Mouse (Mus musculus): ENCODE data around the gene Dchs2. TPM values are rescaled to one million over a fixed set of nuclear protein-coding genes. Genes with fewer than 3 reads are reported as not detected.

Dchs2 gene
- 1.2 and 1.8 TPM in 2 replicates for polyA plus RNA-seq (2014; fragmentation: Nextera tagmentation; extraction: Ambion mirVana)

- H3K9ac ChIP-seq (replicated peaks; ENCODE audit: low read length), result peak within 1 kb of the TSS; percentile 59
- peaks cover 39% of the 10 kb centered on the region for H3K27me3 ChIP-seq (ENCODE audit: control insufficient read depth, insufficient read depth, low read length)
- DNase-seq (peak; percentile 66), ATAC-seq (ENCODE audit: low FRiP score, low TSS enrichment) (peak; percentile 21; the same call in 1 of the 2 replicates)
- H3K36me3 ChIP-seq (ENCODE audit: control insufficient read depth, insufficient read depth, low read length), result no peaks in the 10 kb centered on the region
- peaks cover 17% of the 10 kb centered on the region; the same call in 1 of the 2 replicates for H3K4me1 ChIP-seq (ENCODE audit: control insufficient read depth, insufficient read depth, low read length)
- H3K9me3 ChIP-seq (ENCODE audit: control insufficient read depth, low read length), result no peaks in the 10 kb centered on the region
- H3K4me3 ChIP-seq (replicated peaks; ENCODE audit: low read depth, low read length), result peak within 1 kb of the TSS; percentile 58
- peak within 1 kb of the TSS; percentile 100 for H3K4me2 ChIP-seq (ENCODE audit: low read length)
- WGBS, result under 1% methylated on average over 55 of the region's 55 CpGs
- H3K27ac ChIP-seq (replicated peaks; ENCODE audit: low read depth, low read length), result no peak within 1 kb of the TSS
Observed at GRCm38 (mm10) chr3:83127726-83128448, at the start of gene Dchs2. TSS of gene Dchs2 (plus strand) at chr3:83127948.

- Histone ChIP-seq H3K27me3 (ENCODE audit: control insufficient read depth, insufficient read depth, low read length) (no peaks in the 10 kb centered on the region), H3K4me2 (ENCODE audit: low read length) (peak overlapping the region; percentile 43), H3K4me1 (ENCODE audit: control insufficient read depth, insufficient read depth, low read length) (no peaks in the 10 kb centered on the region), H3K36me3 (ENCODE audit: control insufficient read depth, insufficient read depth, low read length) (no peaks in the 10 kb centered on the region), H3K9me3 (ENCODE audit: control insufficient read depth, low read length) (no peaks in the 10 kb centered on the region), H3K9ac (replicated peaks; ENCODE audit: low read length) (no peak overlapping the region), H3K4me3 (replicated peaks; ENCODE audit: low read depth, low read length) (no peak overlapping the region), H3K27ac (replicated peaks; ENCODE audit: low read depth, low read length) (no peak overlapping the region)
- DNase-seq, result peak; percentile 79
- WGBS, result 6% methylated on average over 11 of the region's 11 CpGs
- ATAC-seq (ENCODE audit: low FRiP score, low TSS enrichment), result no peak; the same call in 1 of the 2 replicates
Observed at GRCm38 (mm10) chr3:83080567-83081055, 47.1 kb upstream of the Dchs2 start.

DNA sequence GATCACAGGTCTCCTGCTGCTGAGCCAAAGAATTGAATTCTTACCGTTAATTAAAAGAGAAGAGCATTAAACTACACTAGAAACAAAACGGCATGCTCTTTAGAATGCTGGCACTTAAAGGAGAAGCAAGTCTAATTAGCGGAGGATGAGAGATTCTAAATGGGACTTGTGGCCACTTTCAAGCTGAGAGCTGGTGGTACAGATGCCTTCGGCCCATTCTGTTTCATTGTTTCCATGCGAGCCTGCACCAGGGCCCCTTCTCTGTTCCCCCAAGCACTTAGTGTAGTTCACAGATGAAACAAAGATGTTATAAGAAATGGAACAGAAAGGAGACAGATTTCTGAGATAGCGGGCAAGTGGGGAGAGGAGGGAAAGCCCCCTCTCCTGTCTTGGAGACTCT, 30.2 kb upstream of the Dchs2 start:
- Histone ChIP-seq H3K27ac (replicated peaks; ENCODE audit: low read depth, low read length) (no peak overlapping the region), H3K27me3 (ENCODE audit: control insufficient read depth, insufficient read depth, low read length) (no peaks in the 10 kb centered on the region), H3K4me3 (replicated peaks; ENCODE audit: low read depth, low read length) (no peak overlapping the region), H3K36me3 (ENCODE audit: control insufficient read depth, insufficient read depth, low read length) (no peaks in the 10 kb centered on the region), H3K4me2 (ENCODE audit: low read length) (no peak overlapping the region), H3K9me3 (ENCODE audit: control insufficient read depth, low read length) (no peaks in the 10 kb centered on the region), H3K9ac (replicated peaks; ENCODE audit: low read length) (no peak overlapping the region), H3K4me1 (ENCODE audit: control insufficient read depth, insufficient read depth, low read length) (peaks cover 23% of the 10 kb centered on the region)
- DNase-seq (peak; percentile 28), ATAC-seq (ENCODE audit: low FRiP score, low TSS enrichment) (no peak)
- WGBS, result 19% methylated on average over 6 of the region's 6 CpGs

DNA sequence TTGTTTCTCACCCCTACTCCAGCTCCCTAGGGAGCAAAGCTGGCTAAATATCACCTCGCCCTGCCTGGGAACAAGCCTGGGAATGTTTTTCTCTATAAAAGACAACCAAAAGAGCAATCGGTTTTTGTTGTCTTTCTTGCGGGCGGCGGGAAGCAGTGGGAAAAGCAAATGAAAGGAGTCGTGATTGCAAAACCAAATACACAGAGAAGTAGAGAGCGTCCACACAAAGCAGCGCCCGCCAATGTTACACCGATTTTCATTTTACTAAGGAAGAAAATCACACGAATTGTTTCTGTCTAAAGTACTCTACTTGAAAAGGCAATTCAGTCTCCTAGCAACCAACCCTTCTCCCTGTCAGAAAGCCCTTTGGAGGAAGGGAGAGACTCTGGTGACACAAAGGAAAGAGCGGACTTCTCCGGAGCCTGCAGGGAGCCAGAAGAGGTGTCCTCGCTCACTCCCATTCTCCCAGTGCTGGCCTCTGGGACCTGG, 29.2 kb upstream of the Dchs2 start:
- WGBS, result under 1% methylated on average over 14 of the region's 14 CpGs
- peaks cover 23% of the 10 kb centered on the region for H3K4me1 ChIP-seq (ENCODE audit: control insufficient read depth, insufficient read depth, low read length)
- peak; percentile 76 for ATAC-seq (ENCODE audit: low FRiP score, low TSS enrichment)
- peak overlapping the region; percentile 18 for H3K4me3 ChIP-seq (replicated peaks; ENCODE audit: low read depth, low read length)
- DNase-seq, result peak; percentile 83
- H3K36me3 ChIP-seq (ENCODE audit: control insufficient read depth, insufficient read depth, low read length), result no peaks in the 10 kb centered on the region
- H3K9me3 ChIP-seq (ENCODE audit: control insufficient read depth, low read length), result no peaks in the 10 kb centered on the region
- peak overlapping the region; percentile 82 for H3K27ac ChIP-seq (replicated peaks; ENCODE audit: low read depth, low read length)
- H3K27me3 ChIP-seq (ENCODE audit: control insufficient read depth, insufficient read depth, low read length), result no peaks in the 10 kb centered on the region
- peak overlapping the region; percentile 55 for H3K4me2 ChIP-seq (ENCODE audit: low read length)
- peak overlapping the region; percentile 43; the same call in 1 of the 2 replicates for H3K9ac ChIP-seq (replicated peaks; ENCODE audit: low read length)

GRCm38 (mm10) chr3:83099139-83099538, 28.6 kb upstream of the Dchs2 start:
- Histone ChIP-seq H3K4me2 (ENCODE audit: low read length) (peak overlapping the region; percentile 55), H3K27me3 (ENCODE audit: control insufficient read depth, insufficient read depth, low read length) (no peaks in the 10 kb centered on the region), H3K36me3 (ENCODE audit: control insufficient read depth, insufficient read depth, low read length) (no peaks in the 10 kb centered on the region), H3K4me3 (replicated peaks; ENCODE audit: low read depth, low read length) (0 out of 2 replicates have a peak overlapping the region, but pooled peaks have one; percentile 18), H3K9ac (replicated peaks; ENCODE audit: low read length) (peak overlapping the region; percentile 43; the same call in 1 of the 2 replicates), H3K9me3 (ENCODE audit: control insufficient read depth, low read length) (no peaks in the 10 kb centered on the region), H3K4me1 (ENCODE audit: control insufficient read depth, insufficient read depth, low read length) (peaks cover 23% of the 10 kb centered on the region), H3K27ac (replicated peaks; ENCODE audit: low read depth, low read length) (peak overlapping the region; percentile 82)
- no peak for DNase-seq
- WGBS, result 83% methylated on average over 1 of the region's 1 CpGs
- ATAC-seq (ENCODE audit: low FRiP score, low TSS enrichment), result no peak

- Histone ChIP-seq H3K9me3 (ENCODE audit: control insufficient read depth, low read length) (no peaks in the 10 kb centered on the region), H3K9ac (replicated peaks; ENCODE audit: low read length) (no peak overlapping the region), H3K27me3 (ENCODE audit: control insufficient read depth, insufficient read depth, low read length) (no peaks in the 10 kb centered on the region), H3K4me3 (replicated peaks; ENCODE audit: low read depth, low read length) (no peak overlapping the region), H3K36me3 (ENCODE audit: control insufficient read depth, insufficient read depth, low read length) (no peaks in the 10 kb centered on the region), H3K4me1 (ENCODE audit: control insufficient read depth, insufficient read depth, low read length) (peaks cover 23% of the 10 kb centered on the region), H3K4me2 (ENCODE audit: low read length) (no peak overlapping the region), H3K27ac (replicated peaks; ENCODE audit: low read depth, low read length) (no peak overlapping the region)
- 56% methylated on average over 6 of the region's 6 CpGs for WGBS
- DNase-seq (peak; percentile 46), ATAC-seq (ENCODE audit: low FRiP score, low TSS enrichment) (no peak)
Observed at GRCm38 (mm10) chr3:83099651-83100050, 28.1 kb upstream of the Dchs2 start.

DNA sequence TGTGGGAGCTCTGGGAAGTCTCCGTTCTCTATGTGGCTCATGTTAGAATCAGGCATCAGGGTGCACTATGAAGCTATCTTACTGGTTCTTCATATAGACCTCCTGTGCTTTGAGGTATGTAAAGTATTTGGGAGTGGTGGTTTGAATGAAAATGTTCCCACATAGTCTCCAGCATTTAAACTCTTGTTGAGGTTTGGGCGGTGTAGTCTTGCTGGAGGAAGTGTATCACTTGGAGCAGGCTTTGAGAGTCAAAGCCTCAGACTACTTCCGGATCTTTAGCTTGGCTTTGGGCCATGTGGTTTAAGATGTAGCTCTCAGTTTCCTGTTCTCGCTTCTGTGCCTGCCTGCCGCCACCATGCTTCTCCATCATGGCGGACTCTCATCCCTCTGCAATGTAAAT, 25.5 kb upstream of the Dchs2 start:
- WGBS, result 96% methylated on average over 6 of the region's 6 CpGs
- H3K9me3 ChIP-seq (ENCODE audit: control insufficient read depth, low read length), result no peaks in the 10 kb centered on the region; the same call in 1 of the 2 replicates
- DNase-seq (no peak), ATAC-seq (ENCODE audit: low FRiP score, low TSS enrichment) (no peak)
- H3K4me1 ChIP-seq (ENCODE audit: control insufficient read depth, insufficient read depth, low read length), result peaks cover 22% of the 10 kb centered on the region
- H3K4me3 ChIP-seq (replicated peaks; ENCODE audit: low read depth, low read length), result no peak overlapping the region
- no peak overlapping the region for H3K27ac ChIP-seq (replicated peaks; ENCODE audit: low read depth, low read length)
- no peak overlapping the region for H3K9ac ChIP-seq (replicated peaks; ENCODE audit: low read length)
- no peaks in the 10 kb centered on the region for H3K27me3 ChIP-seq (ENCODE audit: control insufficient read depth, insufficient read depth, low read length)
- H3K4me2 ChIP-seq (ENCODE audit: low read length), result no peak overlapping the region
- no peaks in the 10 kb centered on the region for H3K36me3 ChIP-seq (ENCODE audit: control insufficient read depth, insufficient read depth, low read length)

DNA sequence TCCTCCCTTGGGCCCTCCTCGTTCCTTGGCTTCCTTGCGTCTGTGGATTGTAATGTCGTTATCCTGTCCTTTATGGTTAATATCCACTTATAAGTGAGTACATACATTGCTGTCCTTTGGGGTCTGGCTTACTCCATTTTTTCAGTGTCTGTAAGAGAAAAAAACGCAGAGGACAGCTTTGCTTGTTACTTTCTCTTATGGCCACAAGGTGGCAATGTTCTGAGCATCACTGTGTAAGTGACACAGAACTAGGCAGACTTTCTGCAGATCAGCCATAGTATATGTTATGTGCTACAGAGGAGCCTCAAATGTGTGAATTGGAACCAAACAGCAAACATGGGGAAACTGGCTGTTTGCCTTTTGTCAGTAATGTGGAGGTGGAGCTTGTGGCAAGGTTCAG, 17.6 kb upstream of the Dchs2 start:
- peak; percentile 44; the same call in 1 of the 2 replicates for ATAC-seq (ENCODE audit: low FRiP score, low TSS enrichment)
- Histone ChIP-seq H3K4me3 (replicated peaks; ENCODE audit: low read depth, low read length) (no peak overlapping the region), H3K9ac (replicated peaks; ENCODE audit: low read length) (no peak overlapping the region), H3K4me1 (ENCODE audit: control insufficient read depth, insufficient read depth, low read length) (0 out of 2 replicates have a peak, but pooled peaks cover 6% of the 10 kb centered on the region), H3K36me3 (ENCODE audit: control insufficient read depth, insufficient read depth, low read length) (no peaks in the 10 kb centered on the region), H3K4me2 (ENCODE audit: low read length) (no peak overlapping the region), H3K27ac (replicated peaks; ENCODE audit: low read depth, low read length) (no peak overlapping the region), H3K27me3 (ENCODE audit: control insufficient read depth, insufficient read depth, low read length) (no peaks in the 10 kb centered on the region), H3K9me3 (ENCODE audit: control insufficient read depth, low read length) (no peaks in the 10 kb centered on the region; the same call in 1 of the 2 replicates)
- DNase-seq, result peak; percentile 85
- WGBS, result 37% methylated on average over 4 of the region's 4 CpGs
